Mouse (Mus musculus) hindbrain, embryonic 15.5 days (tissue): ENCODE results near the gene Iqck. TPM values are rescaled to one million over a fixed set of nuclear protein-coding genes. Genes with fewer than 3 reads are reported as not detected.

Source experiments
- ATAC-seq: fragments of 200-750 bp; cut with Nextera tagmentation; 2 replicates; pipeline ENCODE4 v1.8.0; 2017; ENCODE audit warnings: low read depth, moderate number of reproducible peaks, moderate TSS enrichment; ENCODE audit not compliant: low FRiP score
- H3K27ac ChIP-seq: fragments of 300-500 bp; sonication (generic); replicated peaks from 2 replicates; pipeline ENCODE4 v1.5.1; 2015; ENCODE audit warnings: mild to moderate bottlenecking, inconsistent platforms
- H3K27me3 ChIP-seq: fragments of 300-500 bp; sonication (generic); 2 replicates; pipeline ENCODE4 v1.6.1; 2015; ENCODE audit warnings: control low read depth, inconsistent platforms
- H3K36me3 ChIP-seq: fragments of 300-500 bp; sonication (generic); 2 replicates; pipeline ENCODE4 v1.6.1; 2015; ENCODE audit warnings: control low read depth, inconsistent platforms
- H3K4me1 ChIP-seq: fragments of 300-500 bp; sonication (generic); replicated peaks from 2 replicates; pipeline ENCODE4 v1.6.1; 2015; ENCODE audit warnings: control low read depth, inconsistent platforms
- H3K4me2 ChIP-seq: fragments of 300-500 bp; sonication (generic); 2 replicates; pipeline ENCODE4 v1.6.1; 2015; ENCODE audit warnings: moderate library complexity, mild to moderate bottlenecking, inconsistent platforms
- H3K4me3 ChIP-seq: fragments of 300-500 bp; sonication (generic); 2 replicates; pipeline ENCODE4 v1.5.1; 2015; ENCODE audit warnings: mild to moderate bottlenecking, inconsistent platforms
- H3K9ac ChIP-seq: fragments of 300-500 bp; sonication (generic); 2 replicates; pipeline ENCODE4 v1.6.1; 2015; ENCODE audit warnings: inconsistent platforms
- H3K9me3 ChIP-seq: fragments of 300-500 bp; sonication (generic); 2 replicates; pipeline ENCODE4 v1.6.1; 2016; ENCODE audit warnings: control low read depth, inconsistent platforms
- WGBS: fragments of 180-500 bp; shearing (Covaris S2); methylation state at CpG from one replicate; pipeline ENCODE4 v1.1.7; 2015; 5-methylcytosine and 5-hydroxymethylcytosine counted together
- polyA plus RNA-seq: library from polyadenylated mRNA; unstranded; fragments of >200 nt; fragmentation: Nextera tagmentation; extraction: Ambion mirVana; gene quantifications from 2 replicates; pipeline ENCODE4 v1.2.1, GENCODE M21; 2015

Iqck gene
- polyA plus RNA-seq = 3.7 and 4.7 TPM in 2 replicates

DNA sequence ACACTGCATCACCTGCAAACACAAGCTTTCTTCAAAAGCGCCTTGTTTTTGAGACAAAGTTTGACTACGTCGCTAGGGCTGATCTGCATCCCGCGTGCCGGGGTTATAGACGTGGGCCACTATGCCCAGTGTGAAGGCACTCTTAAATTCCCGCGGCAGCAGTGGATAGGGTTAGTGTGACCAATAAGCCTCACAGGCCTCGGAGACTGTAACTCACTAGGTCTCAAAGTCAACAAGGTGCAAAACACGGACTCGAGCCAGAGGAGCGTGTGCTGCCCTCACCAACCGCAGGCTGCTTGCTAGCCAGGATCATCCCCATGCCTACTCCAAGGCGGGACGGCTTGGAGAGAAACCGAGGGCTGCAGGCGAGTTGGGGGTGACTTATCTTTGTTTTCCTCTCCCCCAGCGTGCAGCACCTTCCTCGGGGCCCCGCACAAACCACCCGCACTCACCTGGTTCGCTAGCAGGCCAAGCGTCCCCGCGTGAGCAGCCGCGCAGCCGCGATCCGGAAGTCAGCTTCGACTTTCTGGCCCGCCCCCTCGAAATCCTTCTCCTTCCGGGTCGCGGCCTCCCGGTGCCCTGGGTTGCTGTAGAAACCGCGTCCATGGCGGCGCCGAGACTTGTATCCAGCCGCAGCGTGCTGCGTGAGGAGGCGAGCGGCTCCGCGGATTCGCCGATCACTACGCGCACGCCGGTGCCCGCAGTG is at the start of gene Iqck:
Gene Iqck (plus strand): TSS at position 582 of the 706 bp plus-strand sequence.
- Histone ChIP-seq H3K9me3 (no peaks in the 10 kb centered on the region), H3K4me3 (peak within 1 kb of the TSS; percentile 94), H3K27ac (peak within 1 kb of the TSS; percentile 88), H3K4me1 (peaks cover 31% of the 10 kb centered on the region), H3K4me2 (peak within 1 kb of the TSS; percentile 85), H3K9ac (peak within 1 kb of the TSS; percentile 75), H3K36me3 (peaks cover 12% of the 10 kb centered on the region; the same call in 1 of the 2 replicates), H3K27me3 (no peaks in the 10 kb centered on the region)
- peak; percentile 97 for ATAC-seq
- 0% methylated on average over 57 of the region's 57 CpGs for WGBS

- H3K9ac ChIP-seq = no peak overlapping the region
- 61% methylated on average over 16 of the region's 16 CpGs for WGBS
- no peak overlapping the region for H3K27ac ChIP-seq
- H3K9me3 ChIP-seq = no peaks in the 10 kb centered on the region
- ATAC-seq = no peak; the same call in 1 of the 2 replicates
- H3K27me3 ChIP-seq = no peaks in the 10 kb centered on the region
- H3K4me2 ChIP-seq = no peak overlapping the region
- no peaks in the 10 kb centered on the region for H3K4me1 ChIP-seq
- H3K4me3 ChIP-seq = no peak overlapping the region
- H3K36me3 ChIP-seq = peaks cover 42% of the 10 kb centered on the region
Measured at GRCm38 (mm10) chr7:118806631-118807411, 48.7 kb upstream of the Iqck start.

- Histone ChIP-seq H3K4me3 (no peak overlapping the region), H3K9ac (no peak overlapping the region), H3K27me3 (no peaks in the 10 kb centered on the region), H3K27ac (no peak overlapping the region), H3K36me3 (peaks cover 36% of the 10 kb centered on the region), H3K4me2 (no peak overlapping the region), H3K4me1 (no peaks in the 10 kb centered on the region), H3K9me3 (no peaks in the 10 kb centered on the region)
- no peak for ATAC-seq
- WGBS = 72% methylated on average over 8 of the region's 8 CpGs
Measured at GRCm38 (mm10) chr7:118807899-118808298, 47.7 kb upstream of the Iqck start.

GRCm38 (mm10) chr7:118811407-118812106 is 44.0 kb upstream of the Iqck start:
- Histone ChIP-seq H3K9ac (no peak overlapping the region), H3K4me2 (no peak overlapping the region), H3K27ac (no peak overlapping the region), H3K27me3 (no peaks in the 10 kb centered on the region), H3K4me1 (no peaks in the 10 kb centered on the region), H3K36me3 (peaks cover 52% of the 10 kb centered on the region), H3K4me3 (no peak overlapping the region), H3K9me3 (no peaks in the 10 kb centered on the region)
- ATAC-seq = no peak
- WGBS = 83% methylated on average over 12 of the region's 12 CpGs

- ATAC-seq = no peak
- H3K36me3 ChIP-seq = peaks cover 68% of the 10 kb centered on the region
- no peak overlapping the region for H3K4me3 ChIP-seq
- H3K4me2 ChIP-seq = no peak overlapping the region
- H3K9me3 ChIP-seq = no peaks in the 10 kb centered on the region
- H3K27me3 ChIP-seq = no peaks in the 10 kb centered on the region
- WGBS = 93% methylated on average over 4 of the region's 4 CpGs
- no peaks in the 10 kb centered on the region for H3K4me1 ChIP-seq
- H3K27ac ChIP-seq = no peak overlapping the region
- no peak overlapping the region for H3K9ac ChIP-seq
Measured at GRCm38 (mm10) chr7:118813592-118813991, 42.0 kb upstream of the Iqck start.

GRCm38 (mm10) chr7:118816275-118816674 is 39.3 kb upstream of the Iqck start:
- 97% methylated on average over 3 of the region's 3 CpGs for WGBS
- ATAC-seq = no peak
- Histone ChIP-seq H3K4me2 (no peak overlapping the region), H3K9me3 (no peaks in the 10 kb centered on the region), H3K27ac (no peak overlapping the region), H3K36me3 (peaks cover 62% of the 10 kb centered on the region), H3K9ac (no peak overlapping the region), H3K27me3 (no peaks in the 10 kb centered on the region), H3K4me1 (no peaks in the 10 kb centered on the region), H3K4me3 (no peak overlapping the region)

DNA sequence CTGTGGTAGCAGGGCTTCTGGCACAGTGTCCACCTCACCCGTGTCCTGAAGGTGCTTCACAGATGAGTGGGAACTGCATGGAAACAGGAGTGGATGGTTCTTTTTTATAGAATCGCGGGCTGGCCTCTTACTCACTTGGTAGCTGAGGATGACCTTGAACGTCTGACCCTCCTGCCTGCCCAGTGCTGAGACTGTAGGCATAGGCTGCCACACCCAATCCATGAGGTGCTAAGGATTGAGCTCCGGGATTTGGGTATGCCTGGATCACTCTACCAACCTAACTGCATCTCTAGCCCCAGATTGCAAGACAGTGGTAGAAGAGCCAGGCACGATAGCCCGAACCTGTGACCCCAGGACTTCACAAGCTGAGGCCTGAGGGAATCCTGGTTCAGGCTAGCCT is 37.8 kb upstream of the Iqck start:
- Histone ChIP-seq H3K4me2 (no peak overlapping the region), H3K27me3 (no peaks in the 10 kb centered on the region), H3K4me1 (no peaks in the 10 kb centered on the region), H3K9ac (no peak overlapping the region), H3K27ac (no peak overlapping the region), H3K4me3 (no peak overlapping the region), H3K36me3 (peaks cover 53% of the 10 kb centered on the region), H3K9me3 (no peaks in the 10 kb centered on the region)
- WGBS = 95% methylated on average over 7 of the region's 7 CpGs
- no peak for ATAC-seq

- 87% methylated on average over 1 of the region's 1 CpGs for WGBS
- Histone ChIP-seq H3K4me1 (no peaks in the 10 kb centered on the region), H3K4me3 (no peak overlapping the region), H3K4me2 (no peak overlapping the region), H3K27me3 (no peaks in the 10 kb centered on the region), H3K36me3 (peaks cover 46% of the 10 kb centered on the region), H3K9me3 (no peaks in the 10 kb centered on the region), H3K27ac (no peak overlapping the region), H3K9ac (no peak overlapping the region)
- no peak for ATAC-seq
Measured at GRCm38 (mm10) chr7:118819666-118820065, 35.9 kb upstream of the Iqck start.

GRCm38 (mm10) chr7:118821356-118821755 is 34.2 kb upstream of the Iqck start:
- H3K9ac ChIP-seq = no peak overlapping the region
- H3K4me2 ChIP-seq = no peak overlapping the region
- WGBS = 71% methylated on average over 7 of the region's 7 CpGs
- no peak overlapping the region for H3K27ac ChIP-seq
- H3K36me3 ChIP-seq = peaks cover 34% of the 10 kb centered on the region
- no peaks in the 10 kb centered on the region for H3K27me3 ChIP-seq
- no peak for ATAC-seq
- no peaks in the 10 kb centered on the region for H3K4me1 ChIP-seq
- no peak overlapping the region for H3K4me3 ChIP-seq
- H3K9me3 ChIP-seq = no peaks in the 10 kb centered on the region

GRCm38 (mm10) chr7:118821887-118822556 is 33.5 kb upstream of the Iqck start:
- Histone ChIP-seq H3K4me1 (no peaks in the 10 kb centered on the region), H3K9ac (no peak overlapping the region), H3K27ac (no peak overlapping the region), H3K4me3 (no peak overlapping the region), H3K9me3 (no peaks in the 10 kb centered on the region), H3K4me2 (no peak overlapping the region), H3K36me3 (peaks cover 33% of the 10 kb centered on the region), H3K27me3 (no peaks in the 10 kb centered on the region)
- no peak for ATAC-seq
- 88% methylated on average over 12 of the region's 12 CpGs for WGBS

DNA sequence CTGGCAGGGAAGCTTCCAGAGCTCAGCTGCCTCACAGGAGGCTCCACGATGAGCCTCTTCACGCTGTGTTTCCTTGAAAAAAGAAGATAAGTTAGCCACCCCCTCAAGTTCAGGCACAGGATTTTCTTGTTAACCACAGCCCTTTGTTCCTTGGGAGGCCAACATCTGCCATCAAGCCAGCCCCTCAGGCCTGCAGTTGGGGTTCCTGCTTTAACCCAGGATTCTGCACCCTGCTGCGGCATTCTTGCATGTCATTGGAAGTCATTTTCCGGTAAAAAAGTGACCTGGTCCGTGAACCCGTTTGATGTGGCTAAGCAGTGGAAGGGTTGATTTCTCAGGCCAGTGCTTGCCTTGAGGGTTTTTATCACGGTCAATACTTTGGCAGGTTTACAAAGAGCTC is 31.1 kb upstream of the Iqck start:
- no peaks in the 10 kb centered on the region for H3K27me3 ChIP-seq
- ATAC-seq = no peak
- H3K9ac ChIP-seq = no peak overlapping the region
- 55% methylated on average over 7 of the region's 7 CpGs for WGBS
- no peak overlapping the region for H3K4me2 ChIP-seq
- peaks cover 24% of the 10 kb centered on the region; the same call in 1 of the 2 replicates for H3K36me3 ChIP-seq
- H3K4me1 ChIP-seq = peaks cover 11% of the 10 kb centered on the region
- no peaks in the 10 kb centered on the region for H3K9me3 ChIP-seq
- H3K4me3 ChIP-seq = no peak overlapping the region
- no peak overlapping the region for H3K27ac ChIP-seq
